Mouse (Mus musculus) CD4-positive, CD25-positive, alpha-beta regulatory T cell, adult 4 months (primary cell): ENCODE measurements at regions not wholly inside any gene's neighbourhood (a gene's known extent, or its start where the extent isn't known, plus 50 kb on each side); places are given as distances from the start of the nearest gene placed in this dataset.
A peak's percentile ranks its signal among the peaks of the same experiment; 100 is the strongest.
"Not testable (repeated sequence)": the region's sequence is repeated elsewhere in the genome, so short reads cannot be mapped to it uniquely, and the experiment has no call there.

Experiments
- ATAC-seq: one replicate; pipeline ENCODE4 v1.8.0; 2017

- ATAC-seq, result no peak
Observed at GRCm38 (mm10) chr15:62273855-62274488, 1351.2 kb upstream of the A1bg start.

- ATAC-seq, result no peak
Observed at GRCm38 (mm10) chr15:62272755-62273154, 1349.9 kb upstream of the A1bg start.

GRCm38 (mm10) chr15:62271428-62271827 is 1348.6 kb upstream of the A1bg start:
- peak; percentile 75 for ATAC-seq

DNA sequence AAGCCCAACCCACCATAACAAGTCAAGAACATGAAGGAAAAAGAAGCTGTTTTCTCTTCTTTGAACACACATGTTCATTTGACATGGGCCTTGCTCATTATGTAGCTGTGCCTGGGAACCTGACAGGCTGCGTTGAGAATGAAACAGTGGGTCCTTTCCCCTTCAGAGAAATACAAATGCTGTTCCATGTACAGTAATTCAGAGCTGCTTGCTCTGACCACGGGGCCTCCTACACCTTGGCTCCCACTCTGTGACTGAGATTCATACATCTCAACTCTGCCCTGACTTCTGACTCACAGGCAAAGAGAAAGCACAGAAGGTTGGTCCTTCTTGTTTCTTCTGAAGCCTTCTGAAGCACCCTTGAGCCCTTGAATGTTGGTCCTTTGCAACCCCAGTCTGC is 1345.4 kb upstream of the A1bg start:
- peak; percentile 21 for ATAC-seq

DNA sequence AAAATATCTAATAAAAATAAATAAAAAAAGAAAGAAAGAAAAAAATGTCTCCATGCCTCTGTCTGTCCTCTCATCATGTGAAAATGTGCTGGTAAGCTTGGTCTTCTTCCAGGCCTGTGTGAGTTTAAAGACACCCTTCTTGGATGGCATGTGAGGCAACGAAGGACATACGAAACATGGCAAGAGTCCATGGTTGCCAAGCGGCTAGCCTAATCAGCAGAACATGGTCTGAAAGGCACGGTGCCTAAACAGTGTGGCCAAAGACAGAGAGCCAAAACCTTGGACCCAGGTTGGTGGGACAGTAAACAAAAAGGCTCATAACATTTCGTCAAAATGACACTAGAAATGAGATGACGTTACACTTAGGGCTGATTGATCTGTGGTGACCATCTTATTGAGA is 1344.7 kb upstream of the A1bg start:
- ATAC-seq, result no peak

DNA sequence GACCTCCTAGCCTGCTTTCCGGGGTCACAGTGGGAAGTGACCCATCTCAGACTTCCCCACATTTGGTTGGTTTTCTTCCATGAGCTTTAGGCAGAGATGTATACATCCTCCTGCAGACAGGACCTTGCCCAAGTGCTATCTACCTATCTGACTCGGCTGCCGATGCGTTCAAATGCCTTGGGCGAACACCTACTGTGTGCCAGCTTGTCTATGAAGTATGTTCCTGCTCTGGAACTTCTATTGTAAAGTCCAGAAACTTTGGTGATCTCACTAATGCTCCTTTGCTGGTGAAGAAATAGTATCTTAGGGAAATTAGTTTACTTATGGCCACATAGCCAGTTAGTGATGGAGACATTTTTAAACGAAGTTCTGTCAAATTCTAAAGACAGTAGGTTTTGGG is 1343.2 kb upstream of the A1bg start:
- no peak for ATAC-seq

GRCm38 (mm10) chr15:62265484-62265937 is 1342.7 kb upstream of the A1bg start:
- peak; percentile 83 for ATAC-seq

DNA sequence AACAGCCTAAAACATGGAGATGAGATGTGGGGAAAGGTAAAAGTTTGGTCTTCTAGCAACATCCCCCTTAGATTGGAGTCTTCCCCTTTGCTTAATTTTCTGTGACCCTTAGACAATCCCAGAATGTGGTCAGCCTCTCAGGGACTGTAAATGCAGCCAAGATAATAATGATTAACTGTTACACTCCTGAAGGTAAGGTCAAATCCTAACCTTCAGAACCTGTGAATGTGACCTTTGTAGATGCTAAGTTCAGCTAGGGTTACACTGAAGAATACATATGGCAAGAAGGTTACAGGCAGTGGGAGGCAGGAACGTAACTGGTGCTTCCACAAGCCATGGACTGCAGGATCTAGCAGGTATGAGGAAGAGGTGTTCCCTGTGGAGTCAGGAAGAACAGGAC is 1342.2 kb upstream of the A1bg start:
- ATAC-seq, result no peak

DNA sequence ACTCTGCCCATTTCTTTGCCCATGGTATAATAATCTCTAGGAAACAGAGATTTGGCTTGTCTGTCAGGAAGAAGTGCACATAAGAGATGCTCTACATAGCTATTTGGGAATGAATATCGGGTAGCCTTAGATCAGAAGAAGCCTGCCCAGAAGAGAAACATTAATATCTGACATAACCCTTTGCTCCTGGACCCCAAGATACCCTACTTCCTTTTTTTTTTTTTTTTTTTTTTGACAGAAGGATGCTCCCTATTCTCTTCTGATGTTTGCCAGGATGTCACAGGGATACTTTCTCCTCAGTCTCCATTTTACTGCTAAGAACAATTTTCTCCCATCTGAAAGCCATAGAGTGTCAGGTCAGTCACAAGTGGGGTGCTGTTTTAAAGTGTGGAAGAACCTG is 1341.4 kb upstream of the A1bg start:
- ATAC-seq, result no peak

DNA sequence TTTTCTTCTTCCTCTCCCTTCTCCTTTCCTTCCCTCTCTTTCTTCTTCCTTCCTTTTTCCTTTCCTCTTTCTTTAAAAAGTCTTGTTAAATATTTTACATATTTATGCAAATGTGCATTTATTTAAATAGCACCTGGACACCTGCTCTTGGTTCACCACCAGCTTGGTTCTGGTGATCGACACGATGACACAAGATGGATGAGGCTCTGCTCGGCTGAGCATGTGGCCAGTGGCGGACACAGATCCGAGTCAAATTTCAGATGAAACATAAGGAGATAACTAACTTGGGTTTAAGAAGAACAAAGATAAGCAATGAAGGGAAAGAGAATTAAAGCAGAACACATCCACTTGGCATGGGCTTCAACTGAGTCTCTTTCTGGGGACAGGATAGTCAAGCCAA is 1339.7 kb upstream of the A1bg start:
- ATAC-seq, result no peak

DNA sequence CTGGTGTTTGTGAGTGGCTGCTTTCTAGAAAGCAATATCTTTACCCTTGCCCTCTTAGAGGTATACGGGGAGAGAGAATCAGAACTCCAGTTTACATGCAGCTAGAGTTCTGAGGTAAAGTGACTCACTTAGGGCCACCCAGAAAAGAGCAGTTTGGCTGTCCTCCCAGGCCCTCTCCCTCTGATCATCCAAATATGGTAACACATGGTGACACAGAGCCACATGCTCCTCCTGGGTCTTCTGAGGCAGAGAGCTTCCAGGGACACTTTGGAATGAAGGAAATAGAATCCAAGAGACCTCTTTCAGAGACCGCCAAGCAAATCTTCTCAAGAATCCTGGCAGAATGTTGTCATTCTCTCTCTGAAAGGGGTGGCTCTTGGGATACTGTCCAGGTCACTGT is 1338.7 kb upstream of the A1bg start:
- ATAC-seq, result no peak

DNA sequence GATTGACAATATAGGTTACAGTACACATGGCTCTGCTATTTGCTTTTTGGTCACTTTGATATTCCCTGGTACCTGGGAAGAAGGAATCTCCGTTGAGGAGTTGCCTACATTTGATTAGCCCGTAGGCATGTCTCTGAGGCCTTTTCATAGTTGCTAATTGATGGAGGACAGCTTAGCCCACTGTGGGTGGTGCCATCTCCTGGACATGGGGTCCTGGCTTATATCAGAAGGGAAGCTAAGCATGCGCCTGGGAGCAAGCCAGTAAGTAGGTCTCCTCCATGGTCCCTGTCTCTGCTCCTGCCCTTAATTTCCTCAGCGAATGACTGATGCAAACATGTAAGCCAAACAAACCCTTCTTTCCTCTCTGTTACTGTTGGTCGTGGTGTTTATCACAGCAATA is 1335.8 kb upstream of the A1bg start:
- no peak for ATAC-seq

DNA sequence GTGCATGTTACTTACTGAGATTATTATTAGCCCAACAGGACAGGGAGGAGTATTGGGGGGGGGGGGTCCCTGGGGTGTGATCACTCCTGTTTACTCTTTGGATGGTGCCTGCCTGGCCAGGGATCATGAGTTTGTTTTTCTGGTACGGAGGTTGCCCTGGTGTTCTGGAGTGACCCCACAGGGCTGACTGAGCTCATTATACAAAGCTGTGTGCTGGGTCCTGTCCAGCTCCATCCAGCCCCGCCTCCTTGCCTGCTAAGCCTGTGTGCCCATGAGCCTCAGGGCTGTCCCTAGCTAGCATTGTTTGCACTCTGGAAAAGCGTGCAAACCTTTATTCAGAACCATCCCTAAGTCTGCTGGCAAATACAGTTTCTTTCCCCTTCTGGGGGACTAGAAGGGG is 1335.1 kb upstream of the A1bg start:
- no peak for ATAC-seq

- ATAC-seq, result no peak
Observed at GRCm38 (mm10) chr15:62257110-62257667, 1334.4 kb upstream of the A1bg start.

DNA sequence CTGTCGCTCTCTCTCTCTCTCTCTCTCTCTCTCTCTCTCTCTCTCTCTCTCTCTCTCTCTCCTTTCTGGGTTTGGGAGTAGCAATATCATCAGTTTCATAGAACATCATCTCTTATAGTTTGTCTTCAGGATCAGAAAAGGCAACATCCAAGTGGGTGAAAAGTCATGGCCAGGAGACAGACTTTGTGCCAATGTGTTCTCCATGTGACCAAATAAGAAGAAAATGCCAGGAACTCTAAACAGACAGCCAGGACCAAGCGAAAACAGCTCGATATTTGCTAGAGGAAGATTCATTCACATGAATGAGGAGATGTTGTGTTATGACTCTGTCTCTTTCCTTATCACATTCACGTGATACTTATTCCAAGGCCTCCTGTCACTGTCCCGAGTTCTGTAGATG is 1332.8 kb upstream of the A1bg start:
- no peak for ATAC-seq

- ATAC-seq, result no peak
Observed at GRCm38 (mm10) chr15:62253724-62254123, 1330.9 kb upstream of the A1bg start.

DNA sequence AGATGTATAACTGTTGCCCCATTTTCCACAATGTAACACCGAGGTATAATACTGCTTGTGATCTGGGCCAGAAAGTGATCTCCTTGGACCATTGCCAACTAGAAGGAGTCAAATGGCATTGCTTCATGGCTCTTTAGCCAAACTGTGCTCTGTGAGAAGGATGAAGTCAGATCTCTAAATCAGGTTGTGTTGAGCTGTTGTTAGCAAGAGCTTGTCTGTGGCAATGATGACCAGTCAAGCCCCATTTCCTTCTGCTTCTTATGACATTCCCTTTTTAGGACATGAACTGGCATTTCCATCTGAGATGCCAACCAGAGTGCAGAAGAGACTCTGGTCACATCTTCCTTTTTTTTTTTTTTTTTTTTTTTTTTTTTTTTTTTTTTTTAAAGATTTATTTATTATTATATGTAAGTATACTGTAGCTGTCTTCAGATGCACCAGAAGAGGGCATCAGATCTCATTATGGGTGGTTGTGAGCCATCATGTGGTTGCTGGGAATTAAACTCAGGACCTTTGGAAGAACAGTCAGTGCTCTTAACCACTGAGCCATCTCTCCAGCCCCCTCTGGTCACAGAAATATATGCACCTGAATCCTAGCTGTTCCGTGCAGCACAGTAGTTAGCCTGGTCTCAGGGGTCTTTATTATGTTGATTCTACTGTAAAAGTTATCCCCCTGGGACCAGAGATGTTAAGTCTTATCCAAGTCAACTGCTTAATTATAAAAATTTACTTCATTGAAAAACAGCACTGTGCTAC is 1329.4 kb upstream of the A1bg start:
- not testable (repeated sequence) for ATAC-seq

- ATAC-seq, result no peak
Observed at GRCm38 (mm10) chr15:62249436-62249835, 1326.6 kb upstream of the A1bg start.

DNA sequence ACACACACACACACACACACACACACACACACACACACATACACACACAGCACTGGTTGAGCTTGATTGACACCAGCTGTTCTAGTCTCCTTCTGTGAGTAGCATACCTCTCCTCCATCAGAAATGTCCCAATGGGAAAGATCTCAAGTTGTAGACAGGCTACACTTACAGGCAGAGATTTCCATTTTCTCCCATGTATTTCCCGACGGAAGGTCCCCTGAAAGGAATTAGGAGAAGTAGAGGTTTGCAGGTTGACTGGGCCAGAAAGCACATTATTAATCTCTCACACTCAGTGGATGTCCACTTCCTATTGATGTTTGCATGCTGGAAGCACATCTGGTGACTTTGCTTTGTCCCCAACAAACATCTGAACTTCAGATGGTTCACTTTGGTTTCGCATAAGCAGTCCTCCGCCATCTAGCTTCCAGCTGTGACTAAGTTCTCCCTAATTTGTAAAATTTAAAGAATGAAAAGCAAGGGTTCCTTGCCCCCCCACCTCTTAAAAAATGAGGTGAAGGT is 1323.8 kb upstream of the A1bg start:
- no peak for ATAC-seq

GRCm38 (mm10) chr15:62245237-62245636 is 1322.4 kb upstream of the A1bg start:
- ATAC-seq, result peak; percentile 87

DNA sequence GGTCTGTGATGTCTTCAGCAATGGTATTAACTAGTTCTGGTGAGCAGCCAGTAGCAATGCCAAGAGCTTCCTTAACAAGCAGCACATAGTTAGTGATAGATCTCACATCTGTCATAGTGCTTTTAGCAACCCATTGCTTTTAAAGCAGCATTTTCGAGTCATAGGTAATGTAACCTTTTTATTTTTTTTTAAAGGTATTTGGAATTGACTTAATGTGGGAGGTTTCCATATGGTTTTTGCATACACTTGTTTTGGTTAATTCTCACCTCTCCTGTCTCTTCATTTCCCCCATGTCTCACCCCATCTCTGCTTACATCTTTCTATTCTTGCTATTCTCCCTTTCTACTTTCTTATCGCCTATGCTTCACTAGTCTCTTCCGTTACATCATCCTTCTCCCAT is 1322.0 kb upstream of the A1bg start:
- ATAC-seq, result no peak

- ATAC-seq, result peak; percentile 83
Observed at GRCm38 (mm10) chr15:62240031-62240430, 1317.2 kb upstream of the A1bg start.

DNA sequence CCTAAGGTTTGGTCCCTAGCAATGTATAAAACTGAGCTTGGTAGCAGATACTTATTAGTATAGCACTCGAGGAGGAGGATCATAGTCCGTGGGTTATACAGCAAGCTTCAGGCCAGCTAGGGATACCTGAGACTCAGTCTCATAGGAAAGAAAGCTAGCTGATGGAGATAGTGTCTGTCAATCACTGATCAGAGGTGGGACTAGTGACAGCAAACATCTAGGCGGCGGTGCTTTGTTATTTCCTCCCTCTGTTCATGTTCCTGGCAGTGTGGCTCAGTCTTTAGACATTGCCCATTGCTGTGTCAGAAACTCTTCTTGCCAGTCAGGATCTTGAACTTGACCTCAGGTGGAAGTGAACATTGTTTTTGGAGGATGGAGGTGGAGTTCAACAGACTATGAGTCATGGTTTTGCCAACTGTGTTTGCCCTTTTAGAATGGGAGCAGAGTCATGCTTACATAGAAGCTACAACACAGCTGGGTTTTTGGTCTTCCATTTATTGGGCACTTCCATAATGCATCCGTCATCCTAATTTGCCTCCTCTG is 1315.8 kb upstream of the A1bg start:
- peak; percentile 60 for ATAC-seq

- ATAC-seq, result no peak
Observed at GRCm38 (mm10) chr15:62236056-62236455, 1313.2 kb upstream of the A1bg start.
